Comparison of ENCODE assay signal across 10 mouse cellular contexts in genomic region chr2:166357824-166358223, GRCm38 (mm10).
DNase-seq lines count a peak whose midpoint lies in the region; ATAC-seq and TF ChIP-seq lines count a peak whose summit lies in the region.
"Had no signal": no experiment of that assay in that cellular context is flagged by ENCODE, and none has a peak within 500 bp of the region (broad histone marks: within the 10 kb centered on the region; RNA-seq: fewer than 3 reads in every experiment).

No protein-coding gene starts in this region.

- no peaks in the 10 kb centered on the region for H3K9me3 ChIP-seq in midbrain, embryonic 14.5 days (ENCODE audit: control insufficient read depth, low read length)
- H3K9me3 ChIP-seq in midbrain, embryonic 13.5 days: no peaks in the 10 kb centered on the region
- no peaks in the 10 kb centered on the region for H3K9me3 ChIP-seq in embryonic facial prominence, embryonic 12.5 days
- no peaks in the 10 kb centered on the region for H3K9me3 ChIP-seq in heart, embryonic 12.5 days (replicated peaks)
- no peaks in the 10 kb centered on the region for H3K9me3 ChIP-seq in forebrain, postnatal 0 days (ENCODE audit: low read length)
- H3K9me3 ChIP-seq: kidney, embryonic 15.5 days; lung, embryonic 15.5 days had no signal

- WGBS in midbrain, embryonic 14.5 days: 71% methylated on average over 7 of the region's 7 CpGs
- WGBS in midbrain, embryonic 13.5 days: 75% methylated on average over 7 of the region's 7 CpGs
- WGBS in embryonic facial prominence, embryonic 12.5 days: 50% methylated on average over 7 of the region's 7 CpGs
- 37% methylated on average over 7 of the region's 7 CpGs for WGBS in heart, embryonic 12.5 days
- 76% methylated on average over 7 of the region's 7 CpGs for WGBS in forebrain, postnatal 0 days

- no peak for DNase-seq in midbrain, embryonic 14.5 days
- DNase-seq in forebrain, postnatal 0 days: no peak
- no peak for DNase-seq in layer of hippocampus, adult 2 months (ENCODE audit: low spot score in 2 of 2)

- H3K4me3 ChIP-seq in midbrain, embryonic 14.5 days (replicated peaks; ENCODE audit: low read depth, low read length): no peak overlapping the region
- H3K4me3 ChIP-seq in midbrain, embryonic 13.5 days (replicated peaks): no peak overlapping the region
- no peak overlapping the region for H3K4me3 ChIP-seq in embryonic facial prominence, embryonic 12.5 days
- H3K4me3 ChIP-seq in heart, embryonic 12.5 days: no peak overlapping the region
- no peak overlapping the region for H3K4me3 ChIP-seq in forebrain, postnatal 0 days (ENCODE audit: low read depth, low read length)
- no peak overlapping the region for H3K4me3 ChIP-seq in layer of hippocampus, adult 2 months
- H3K4me3 ChIP-seq: kidney, embryonic 15.5 days; lung, embryonic 15.5 days had no signal

- no peak overlapping the region for H3K4me2 ChIP-seq in midbrain, embryonic 14.5 days (ENCODE audit: low read length)
- no peak overlapping the region for H3K4me2 ChIP-seq in midbrain, embryonic 13.5 days (replicated peaks)
- no peak overlapping the region for H3K4me2 ChIP-seq in embryonic facial prominence, embryonic 12.5 days (replicated peaks)
- H3K4me2 ChIP-seq in heart, embryonic 12.5 days: no peak overlapping the region
- H3K4me2 ChIP-seq in forebrain, postnatal 0 days (ENCODE audit: low read depth): no peak overlapping the region
- H3K4me2 ChIP-seq: kidney, embryonic 15.5 days; lung, embryonic 15.5 days had no signal

- H3K4me1 ChIP-seq in midbrain, embryonic 14.5 days (ENCODE audit: control insufficient read depth, insufficient read depth, low read length): peaks cover 35% of the 10 kb centered on the region
- H3K4me1 ChIP-seq in midbrain, embryonic 13.5 days (replicated peaks): peaks cover 53% of the 10 kb centered on the region
- peaks cover 24% of the 10 kb centered on the region for H3K4me1 ChIP-seq in embryonic facial prominence, embryonic 12.5 days
- peaks cover 53% of the 10 kb centered on the region for H3K4me1 ChIP-seq in heart, embryonic 12.5 days (replicated peaks)
- peaks cover 5% of the 10 kb centered on the region for H3K4me1 ChIP-seq in forebrain, postnatal 0 days (ENCODE audit: insufficient read depth)

- H3K27me3 ChIP-seq in midbrain, embryonic 14.5 days (ENCODE audit: control insufficient read depth, insufficient read depth, low read length): peaks cover 5% of the 10 kb centered on the region; the same call in 1 of the 2 replicates
- peaks cover 49% of the 10 kb centered on the region for H3K27me3 ChIP-seq in midbrain, embryonic 13.5 days
- no peaks in the 10 kb centered on the region for H3K27me3 ChIP-seq in embryonic facial prominence, embryonic 12.5 days
- no peaks in the 10 kb centered on the region for H3K27me3 ChIP-seq in heart, embryonic 12.5 days (replicated peaks)
- H3K27me3 ChIP-seq in forebrain, postnatal 0 days (ENCODE audit: insufficient read depth, low read length): peaks cover 16% of the 10 kb centered on the region

- no peak overlapping the region for H3K9ac ChIP-seq in midbrain, embryonic 14.5 days (replicated peaks; ENCODE audit: low read length)
- H3K9ac ChIP-seq in midbrain, embryonic 13.5 days (replicated peaks): no peak overlapping the region
- no peak overlapping the region for H3K9ac ChIP-seq in embryonic facial prominence, embryonic 12.5 days
- no peak overlapping the region for H3K9ac ChIP-seq in heart, embryonic 12.5 days
- no peak overlapping the region for H3K9ac ChIP-seq in forebrain, postnatal 0 days
- H3K9ac ChIP-seq: kidney, embryonic 15.5 days; lung, embryonic 15.5 days had no signal

- 0 out of 2 replicates have a peak overlapping the region, but pooled peaks have one; percentile 20 for H3K27ac ChIP-seq in midbrain, embryonic 14.5 days (replicated peaks; ENCODE audit: low read depth, low read length)
- H3K27ac ChIP-seq in midbrain, embryonic 13.5 days: no peak overlapping the region
- no peak overlapping the region for H3K27ac ChIP-seq in embryonic facial prominence, embryonic 12.5 days
- peak overlapping the region; percentile 17; the same call in 1 of the 2 replicates for H3K27ac ChIP-seq in heart, embryonic 12.5 days (ENCODE audit: poor library complexity, severe bottlenecking)
- no peak overlapping the region for H3K27ac ChIP-seq in forebrain, postnatal 0 days (ENCODE audit: low read depth, low read length)
- no peak overlapping the region for H3K27ac ChIP-seq in layer of hippocampus, adult 2 months
- H3K27ac ChIP-seq: kidney, embryonic 15.5 days; lung, embryonic 15.5 days had no signal

- no peaks in the 10 kb centered on the region for H3K36me3 ChIP-seq in midbrain, embryonic 14.5 days (ENCODE audit: control insufficient read depth, insufficient read depth, low read length)
- no peaks in the 10 kb centered on the region for H3K36me3 ChIP-seq in midbrain, embryonic 13.5 days
- H3K36me3 ChIP-seq in embryonic facial prominence, embryonic 12.5 days: no peaks in the 10 kb centered on the region
- H3K36me3 ChIP-seq in heart, embryonic 12.5 days: no peaks in the 10 kb centered on the region
- H3K36me3 ChIP-seq in forebrain, postnatal 0 days (ENCODE audit: insufficient read depth): no peaks in the 10 kb centered on the region
- H3K36me3 ChIP-seq: kidney, embryonic 15.5 days; lung, embryonic 15.5 days had no signal

- ATAC-seq in midbrain, embryonic 14.5 days (ENCODE audit: low FRiP score, low TSS enrichment): no peak
- no peak for ATAC-seq in midbrain, embryonic 13.5 days
- ATAC-seq in embryonic facial prominence, embryonic 12.5 days (ENCODE audit: insufficient number of reproducible peaks, insufficient read depth, low FRiP score, low TSS enrichment): peak; percentile 12; the same call in 1 of the 2 replicates
- no peak; the same call in 1 of the 2 replicates for ATAC-seq in heart, embryonic 12.5 days (ENCODE audit: insufficient number of reproducible peaks, low FRiP score)
- peak; percentile 87 for ATAC-seq in megakaryocyte, adult 5-6 weeks (ENCODE audit: poor library complexity, severe bottlenecking)
- ATAC-seq in forebrain, postnatal 0 days: no peak
- ATAC-seq in activated CD4-positive, CD25-positive, alpha-beta regulatory T cell, adult 4 months: no peak

- TF ChIP-seq CTCF in forebrain, postnatal 0 days (IDR thresholded peaks at IDR 0.05; ENCODE audit: low read depth): no peak
- TF ChIP-seq CTCF in layer of hippocampus, adult 2 months (conservative IDR thresholded peaks at IDR 0.05): no peak

Comparison
In these comparisons a context has a peak if more than half of its experiments do, and no peak if none do; other contexts are left out.
1. H3K27ac ChIP-seq: peak in midbrain, embryonic 14.5 days (single experiment) and heart, embryonic 12.5 days (single experiment); none in midbrain, embryonic 13.5 days (single experiment), embryonic facial prominence, embryonic 12.5 days (single experiment), forebrain, postnatal 0 days (single experiment) and layer of hippocampus, adult 2 months (single experiment).
2. ATAC-seq: peak in embryonic facial prominence, embryonic 12.5 days (single experiment) and megakaryocyte, adult 5-6 weeks (single experiment); none in midbrain, embryonic 14.5 days (single experiment), midbrain, embryonic 13.5 days (single experiment), heart, embryonic 12.5 days (single experiment), forebrain, postnatal 0 days (single experiment) and activated CD4-positive, CD25-positive, alpha-beta regulatory T cell, adult 4 months (single experiment).